Mouse (Mus musculus): Measurements from ENCODE around the gene Zfp358. TPM values are rescaled to one million over a fixed set of nuclear protein-coding genes. Genes with fewer than 3 reads are reported as not detected.

Gene Zfp358
- polyA plus RNA-seq (2012; rRNA removed): 20.2 and 40.0 TPM in 2 replicates

DNA sequence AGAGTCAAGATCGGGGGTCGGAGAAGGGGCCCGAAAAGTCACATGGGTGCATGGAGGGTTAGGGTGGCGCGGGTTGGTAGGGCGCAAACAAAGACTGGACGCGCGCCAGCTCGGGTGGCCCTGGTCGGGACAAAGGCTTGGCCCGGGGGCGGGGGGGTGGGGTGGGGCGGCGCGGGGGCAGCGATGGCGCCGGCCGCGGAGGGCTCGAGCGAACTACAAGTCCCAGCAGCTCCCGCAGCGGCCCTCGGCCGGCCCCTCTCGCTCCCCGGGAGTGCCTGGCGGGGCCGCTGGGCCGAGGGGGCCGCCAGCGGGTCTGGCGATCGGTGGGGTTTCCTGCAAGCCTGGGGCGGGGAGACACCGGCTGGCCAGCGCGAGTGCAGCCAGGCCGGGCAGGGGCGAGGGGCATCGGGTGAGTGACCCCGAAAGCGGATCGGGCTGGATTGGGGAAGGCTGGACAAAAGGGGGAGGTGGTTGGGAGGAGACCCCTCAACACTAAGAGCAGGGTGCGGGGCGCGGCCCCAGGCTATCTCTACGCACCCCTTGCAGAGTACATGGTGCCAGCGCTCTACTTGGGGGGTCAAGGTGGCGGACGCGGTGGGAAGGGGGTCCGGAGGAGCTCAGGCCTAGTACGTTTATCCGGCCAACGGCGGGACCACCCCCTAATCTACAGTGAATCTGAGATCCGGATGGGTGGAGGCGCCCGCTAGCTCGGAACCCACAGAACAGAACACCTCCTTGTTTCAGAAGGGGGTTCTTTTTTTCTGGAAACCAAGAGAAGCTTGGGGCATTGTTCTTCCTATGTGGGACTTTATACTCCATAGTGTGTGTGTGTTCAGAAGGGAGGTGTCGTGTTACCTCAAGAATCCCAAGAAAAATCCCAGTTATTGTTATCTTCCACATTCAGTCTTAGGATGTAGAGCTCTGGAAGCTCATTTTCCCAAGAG lies at the start of gene Zfp358:
TSS of gene Zfp358 (plus strand) at position 238 of the 944 bp plus-strand sequence.
- Histone ChIP-seq H3K4me1 (ENCODE audit: control insufficient read depth, insufficient read depth, insufficient read length, low read length) (no peaks in the 10 kb centered on the region), H3K27ac (ENCODE audit: insufficient read depth, low read depth, low read length) (no peak within 1 kb of the TSS)
- WGBS: under 1% methylated on average over 61 of the region's 64 CpGs

DNA sequence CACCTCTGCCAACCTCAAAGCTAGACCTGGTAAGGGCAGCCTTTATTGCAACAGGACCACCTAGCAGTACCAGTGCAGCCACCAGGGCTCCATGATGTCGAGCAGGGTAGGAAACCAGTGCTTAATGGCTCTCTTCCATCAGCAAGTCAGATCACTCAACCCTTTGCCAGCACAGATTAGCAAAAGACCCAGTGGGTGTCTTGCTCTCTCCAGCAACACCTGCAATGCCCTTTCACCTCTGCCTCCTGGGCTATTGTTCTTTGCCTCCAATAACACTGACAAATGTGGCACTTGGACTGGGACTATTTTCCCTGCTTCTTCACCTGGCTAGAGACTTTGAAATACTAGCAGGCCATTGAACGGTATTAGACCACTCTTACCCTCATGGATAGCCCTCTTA lies 43.7 kb upstream of the Zfp358 start:
- Histone ChIP-seq H3K27ac (ENCODE audit: insufficient read depth, low read depth, low read length) (no peak overlapping the region), H3K4me1 (ENCODE audit: control insufficient read depth, insufficient read depth, insufficient read length, low read length) (no peaks in the 10 kb centered on the region), H3K27me3 (ENCODE audit: control insufficient read depth, insufficient read depth, low read length) (no peaks in the 10 kb centered on the region), H3K36me3 (ENCODE audit: control insufficient read depth, insufficient read depth, low read length) (peaks cover 57% of the 10 kb centered on the region), H3K4me3 (ENCODE audit: low read depth, low read length) (no peak overlapping the region)
- TF ChIP-seq CTCF (IDR thresholded peaks at IDR 0.05; ENCODE audit: extremely low read depth, insufficient read length, insufficient replicate concordance, low read depth, low read length): no peak
- TF ChIP-seq POLR2A (IDR thresholded peaks at IDR 0.05; ENCODE audit: low read depth, low read length): no peak
- 83% methylated on average over 2 of the region's 2 CpGs for WGBS

More for the DNA sequence above, at the start of gene Zfp358:
- Histone ChIP-seq H3K27me3 (ENCODE audit: control insufficient read depth, insufficient read depth, low read length) (no peaks in the 10 kb centered on the region), H3K4me3 (ENCODE audit: low read depth, low read length) (peak within 1 kb of the TSS; percentile 99), H3K36me3 (ENCODE audit: control insufficient read depth, insufficient read depth, low read length) (peaks cover 3% of the 10 kb centered on the region)
- TF ChIP-seq POLR2A (IDR thresholded peaks at IDR 0.05; ENCODE audit: low read depth, low read length) (no peak), CTCF (IDR thresholded peaks at IDR 0.05; ENCODE audit: extremely low read depth, insufficient read length, insufficient replicate concordance, low read depth, low read length) (no peak)

- H3K27ac ChIP-seq (ENCODE audit: insufficient read depth, low read depth, low read length): no peak overlapping the region
- 29% methylated on average over 5 of the region's 5 CpGs for WGBS
- H3K27me3 ChIP-seq (ENCODE audit: control insufficient read depth, insufficient read depth, low read length): no peaks in the 10 kb centered on the region
- TF ChIP-seq CTCF (IDR thresholded peaks at IDR 0.05; ENCODE audit: extremely low read depth, insufficient read length, insufficient replicate concordance, low read depth, low read length) (peak; percentile 92), POLR2A (IDR thresholded peaks at IDR 0.05; ENCODE audit: low read depth, low read length) (no peak)
- H3K36me3 ChIP-seq (ENCODE audit: control insufficient read depth, insufficient read depth, low read length): peaks cover 66% of the 10 kb centered on the region
- no peak overlapping the region for H3K4me3 ChIP-seq (ENCODE audit: low read depth, low read length)
- H3K4me1 ChIP-seq (ENCODE audit: control insufficient read depth, insufficient read depth, insufficient read length, low read length): no peaks in the 10 kb centered on the region
These were observed 42.3 kb upstream of the Zfp358 start for GRCm38 (mm10) chr8:3450670-3451069.

- 98% methylated on average over 25 of the region's 25 CpGs for WGBS
- TF ChIP-seq POLR2A (IDR thresholded peaks at IDR 0.05; ENCODE audit: low read depth, low read length) (no peak), CTCF (IDR thresholded peaks at IDR 0.05; ENCODE audit: extremely low read depth, insufficient read length, insufficient replicate concordance, low read depth, low read length) (no peak)
- H3K27me3 ChIP-seq (ENCODE audit: control insufficient read depth, insufficient read depth, low read length): no peaks in the 10 kb centered on the region
- H3K4me3 ChIP-seq (ENCODE audit: low read depth, low read length): no peak overlapping the region
- peaks cover 71% of the 10 kb centered on the region for H3K36me3 ChIP-seq (ENCODE audit: control insufficient read depth, insufficient read depth, low read length)
- no peaks in the 10 kb centered on the region for H3K4me1 ChIP-seq (ENCODE audit: control insufficient read depth, insufficient read depth, insufficient read length, low read length)
- no peak overlapping the region for H3K27ac ChIP-seq (ENCODE audit: insufficient read depth, low read depth, low read length)
These were observed 40.9 kb upstream of the Zfp358 start for GRCm38 (mm10) chr8:3451992-3452391.

GRCm38 (mm10) chr8:3463248-3463647 lies 29.7 kb upstream of the Zfp358 start:
- peaks cover 4% of the 10 kb centered on the region; the same call in 1 of the 2 replicates for H3K4me1 ChIP-seq (ENCODE audit: control insufficient read depth, insufficient read depth, insufficient read length, low read length)
- WGBS: 93% methylated on average over 2 of the region's 2 CpGs
- H3K36me3 ChIP-seq (ENCODE audit: control insufficient read depth, insufficient read depth, low read length): peaks cover 4% of the 10 kb centered on the region; the same call in 1 of the 2 replicates
- TF ChIP-seq POLR2A (IDR thresholded peaks at IDR 0.05; ENCODE audit: low read depth, low read length): no peak
- TF ChIP-seq CTCF (IDR thresholded peaks at IDR 0.05; ENCODE audit: extremely low read depth, insufficient read length, insufficient replicate concordance, low read depth, low read length): no peak
- H3K27me3 ChIP-seq (ENCODE audit: control insufficient read depth, insufficient read depth, low read length): no peaks in the 10 kb centered on the region
- no peak overlapping the region for H3K4me3 ChIP-seq (ENCODE audit: low read depth, low read length)
- H3K27ac ChIP-seq (ENCODE audit: insufficient read depth, low read depth, low read length): no peak overlapping the region

GRCm38 (mm10) chr8:3464309-3464708 lies 28.6 kb upstream of the Zfp358 start:
- H3K4me1 ChIP-seq (ENCODE audit: control insufficient read depth, insufficient read depth, insufficient read length, low read length): peaks cover 6% of the 10 kb centered on the region; the same call in 1 of the 2 replicates
- H3K36me3 ChIP-seq (ENCODE audit: control insufficient read depth, insufficient read depth, low read length): peaks cover 2% of the 10 kb centered on the region; the same call in 1 of the 2 replicates
- no peak overlapping the region for H3K4me3 ChIP-seq (ENCODE audit: low read depth, low read length)
- TF ChIP-seq CTCF (IDR thresholded peaks at IDR 0.05; ENCODE audit: extremely low read depth, insufficient read length, insufficient replicate concordance, low read depth, low read length): peak; percentile 48; the same call in 1 of the 2 replicates
- TF ChIP-seq POLR2A (IDR thresholded peaks at IDR 0.05; ENCODE audit: low read depth, low read length): no peak
- 52% methylated on average over 5 of the region's 5 CpGs for WGBS
- no peak overlapping the region for H3K27ac ChIP-seq (ENCODE audit: insufficient read depth, low read depth, low read length)
- H3K27me3 ChIP-seq (ENCODE audit: control insufficient read depth, insufficient read depth, low read length): no peaks in the 10 kb centered on the region
